Mouse (Mus musculus) neural tube, embryonic 11.5 days (tissue): Measurements from ENCODE around the gene Sept9. TPM values are rescaled to one million over a fixed set of nuclear protein-coding genes. Genes with fewer than 3 reads are reported as not detected.
"Not testable (repeated sequence)": the region's sequence is repeated elsewhere in the genome, so short reads cannot be mapped to it uniquely, and the experiment has no call there.

Experiments
- ATAC-seq: fragments of 200-750 bp; cut with Nextera tagmentation; 2 replicates; pipeline ENCODE4 v1.8.0; 2017; ENCODE audit warnings: moderate number of reproducible peaks, mild to moderate bottlenecking, moderate TSS enrichment, moderate library complexity; ENCODE audit not compliant: insufficient read depth, low FRiP score, low TSS enrichment
- DNase-seq: peaks from one replicate; pipeline ENCODE4 v3.0.0-alpha.2; 2015; ENCODE audit warnings: low spot score
- H3K27ac ChIP-seq: fragments of 300-500 bp; sonication (generic); 2 replicates; pipeline ENCODE4 v1.5.1; 2014; ENCODE audit warnings: low read depth, mild to moderate bottlenecking, low read length
- H3K27me3 ChIP-seq: fragments of 300-500 bp; sonication (generic); 2 replicates; pipeline ENCODE4 v1.6.1; 2014; ENCODE audit warnings: mild to moderate bottlenecking, low read length, mixed read lengths; ENCODE audit not compliant: control insufficient read depth, insufficient read depth
- H3K36me3 ChIP-seq: fragments of 300-500 bp; sonication (generic); 2 replicates; pipeline ENCODE4 v1.6.1; 2014; ENCODE audit warnings: mild to moderate bottlenecking, low read length, moderate library complexity, mixed read lengths; ENCODE audit not compliant: control insufficient read depth, insufficient read depth
- H3K4me1 ChIP-seq: fragments of 300-500 bp; sonication (generic); 2 replicates; pipeline ENCODE4 v1.6.1; 2014; ENCODE audit warnings: low read length, mixed read lengths; ENCODE audit not compliant: control insufficient read depth, insufficient read depth
- H3K4me2 ChIP-seq: fragments of 300-500 bp; sonication (generic); 2 replicates; pipeline ENCODE4 v1.6.1; 2014; ENCODE audit warnings: low read depth, mild to moderate bottlenecking, moderate library complexity
- H3K4me3 ChIP-seq: fragments of 300-500 bp; sonication (generic); 2 replicates; pipeline ENCODE4 v1.5.1; 2014; ENCODE audit warnings: low read depth, low read length
- H3K9ac ChIP-seq: fragments of 300-500 bp; sonication (generic); 2 replicates; pipeline ENCODE4 v1.6.1; 2014; ENCODE audit warnings: mild to moderate bottlenecking, low read length
- H3K9me3 ChIP-seq: fragments of 300-500 bp; sonication (generic); 2 replicates; pipeline ENCODE4 v1.6.1; 2016; ENCODE audit warnings: low read length; ENCODE audit not compliant: control insufficient read depth
- WGBS: fragments of 180-500 bp; shearing (Covaris S2); extraction: QIAGEN DNeasy Blood & Tissue Kit; methylation state at CpG from one replicate; pipeline ENCODE4 v1.1.7; 2014; 5-methylcytosine and 5-hydroxymethylcytosine counted together
- polyA plus RNA-seq: library from polyadenylated mRNA; unstranded; fragments of >200 nt; fragmentation: Nextera tagmentation; extraction: Ambion mirVana; gene quantifications from 2 replicates; pipeline ENCODE4 v1.2.1, GENCODE M21; 2014

Sept9 gene
- polyA plus RNA-seq, 1 experiment from 2014 or later = 183 TPM

DNA sequence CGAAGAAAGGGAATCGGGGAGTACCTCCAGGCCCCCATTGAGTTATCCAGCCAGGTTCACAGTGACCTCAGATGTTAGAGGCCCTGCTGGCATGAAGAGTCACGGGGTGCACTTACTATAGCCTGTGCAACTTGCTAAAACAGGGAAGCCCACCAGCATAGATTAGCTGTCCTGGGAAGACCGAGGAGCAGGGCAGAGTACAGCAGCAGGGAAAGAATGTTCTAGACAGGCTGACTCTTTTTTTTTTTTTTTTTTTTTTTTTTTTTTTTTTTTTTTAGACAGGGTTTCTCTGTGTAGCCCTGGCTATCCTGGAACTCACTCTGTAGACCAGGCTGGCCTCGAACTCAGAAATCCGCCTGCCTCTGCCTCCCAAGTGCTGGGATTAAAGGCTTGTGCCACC, 143.0 kb downstream of the Sept9 start:
- not testable (repeated sequence) for H3K36me3 ChIP-seq, H3K4me3 ChIP-seq, H3K9me3 ChIP-seq, ATAC-seq, DNase-seq, H3K27ac ChIP-seq, H3K9ac ChIP-seq, H3K27me3 ChIP-seq, H3K4me2 ChIP-seq
- WGBS = 91% methylated on average over 6 of the region's 6 CpGs
- peaks cover 53% of the 10 kb centered on the region for H3K4me1 ChIP-seq

DNA sequence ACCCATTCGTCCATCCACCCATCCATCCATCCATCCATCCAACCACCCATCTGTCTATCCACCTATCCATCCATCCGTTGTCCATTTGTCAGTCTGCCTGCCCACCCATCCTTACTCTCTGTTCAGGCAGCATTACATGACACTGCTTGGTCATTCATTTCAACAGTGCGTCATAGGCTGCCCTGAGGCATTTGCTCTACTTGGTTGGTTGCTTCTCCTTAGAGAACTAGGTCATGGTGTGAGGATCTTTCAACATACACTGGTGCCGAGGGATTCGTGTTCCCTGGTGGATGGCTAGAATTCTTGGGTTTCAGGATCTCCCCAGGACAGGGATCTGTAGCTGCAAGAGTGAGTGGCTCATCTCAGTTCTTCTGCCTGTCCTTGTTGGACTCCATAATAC, 144.3 kb downstream of the Sept9 start:
- H3K4me1 ChIP-seq = peaks cover 60% of the 10 kb centered on the region
- ATAC-seq = no peak
- no peaks in the 10 kb centered on the region for H3K36me3 ChIP-seq
- H3K4me3 ChIP-seq = no peak overlapping the region
- H3K9ac ChIP-seq = no peak overlapping the region
- no peak overlapping the region for H3K27ac ChIP-seq
- WGBS = 93% methylated on average over 5 of the region's 5 CpGs
- H3K4me2 ChIP-seq = no peak overlapping the region
- no peaks in the 10 kb centered on the region for H3K9me3 ChIP-seq
- DNase-seq = no peak
- no peaks in the 10 kb centered on the region for H3K27me3 ChIP-seq

DNA sequence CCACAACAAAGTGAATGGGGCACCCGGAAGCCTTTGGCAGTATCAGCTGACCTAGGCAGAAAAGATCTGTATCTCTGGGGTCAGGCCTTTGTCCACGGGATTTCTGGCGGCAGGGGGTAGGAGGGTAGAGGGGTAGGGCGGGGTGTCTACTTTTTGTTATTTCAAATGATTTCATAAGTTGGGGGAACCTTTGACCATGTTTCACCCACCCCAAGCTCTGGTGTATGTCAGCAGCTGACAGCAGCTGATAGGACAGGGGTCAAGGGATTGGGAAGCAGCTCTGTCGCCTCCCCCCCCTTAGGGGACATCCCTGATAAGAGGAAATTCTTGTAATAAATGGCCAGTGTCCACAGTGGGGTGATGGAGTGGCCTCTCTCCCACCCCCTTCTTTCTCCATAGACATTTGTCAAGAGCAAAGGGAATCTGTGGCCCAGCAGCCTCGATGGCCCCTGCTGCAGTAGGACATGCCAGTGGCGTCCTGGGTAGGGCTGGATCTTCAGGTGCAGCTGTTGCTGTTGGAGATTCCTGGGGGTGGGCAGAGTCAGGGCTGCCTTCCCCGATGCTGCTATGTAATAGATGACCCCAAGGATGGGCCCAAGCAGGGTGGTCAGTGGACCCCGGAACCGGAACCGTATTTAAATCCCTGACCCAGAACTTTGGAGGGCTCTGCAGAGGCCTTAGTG, 145.0 kb downstream of the Sept9 start:
- no peak for DNase-seq
- Histone ChIP-seq H3K27ac (0 out of 2 replicates have a peak overlapping the region, but pooled peaks have one; percentile 39), H3K9ac (no peak overlapping the region), H3K36me3 (no peaks in the 10 kb centered on the region), H3K4me2 (no peak overlapping the region), H3K9me3 (no peaks in the 10 kb centered on the region), H3K4me1 (peaks cover 66% of the 10 kb centered on the region), H3K4me3 (no peak overlapping the region), H3K27me3 (no peaks in the 10 kb centered on the region)
- 65% methylated on average over 11 of the region's 11 CpGs for WGBS
- ATAC-seq = no peak

DNA sequence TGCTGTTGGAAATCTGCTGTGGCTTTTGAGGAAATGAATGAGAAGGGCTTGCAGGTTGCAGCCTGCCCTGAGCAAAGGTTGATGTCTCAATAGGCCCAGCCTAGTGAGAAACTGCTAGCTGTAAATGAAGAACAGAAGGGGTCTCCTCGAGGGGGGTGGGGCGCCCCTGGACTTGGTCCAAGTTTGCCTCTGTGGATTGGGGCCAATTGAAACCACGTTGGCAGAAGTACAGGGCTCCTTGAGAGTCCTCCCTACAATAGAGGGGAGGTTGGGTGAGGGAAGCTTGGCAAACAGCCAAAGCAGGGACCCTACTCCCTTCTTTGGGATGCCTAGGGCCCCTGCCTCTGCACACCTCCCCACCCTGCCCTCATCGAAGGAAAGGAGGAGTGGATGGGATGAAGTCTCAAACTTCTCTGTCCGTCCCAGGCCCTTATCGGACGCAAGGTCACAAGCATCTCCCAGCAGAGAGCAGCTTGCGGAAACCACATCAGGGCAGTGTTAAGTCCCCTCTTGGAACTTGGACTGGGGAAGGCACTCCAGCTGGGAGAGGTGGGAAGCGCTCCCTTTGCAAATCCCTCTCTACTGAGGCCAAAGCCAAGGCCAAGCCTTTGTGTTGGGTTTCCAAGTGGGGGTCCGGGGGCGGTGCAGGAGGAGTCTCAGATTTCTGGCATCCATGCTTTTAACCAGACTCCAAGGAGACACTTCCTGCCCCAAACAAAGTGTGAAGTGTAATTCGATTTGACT, 145.7 kb downstream of the Sept9 start:
- ATAC-seq = no peak

DNA sequence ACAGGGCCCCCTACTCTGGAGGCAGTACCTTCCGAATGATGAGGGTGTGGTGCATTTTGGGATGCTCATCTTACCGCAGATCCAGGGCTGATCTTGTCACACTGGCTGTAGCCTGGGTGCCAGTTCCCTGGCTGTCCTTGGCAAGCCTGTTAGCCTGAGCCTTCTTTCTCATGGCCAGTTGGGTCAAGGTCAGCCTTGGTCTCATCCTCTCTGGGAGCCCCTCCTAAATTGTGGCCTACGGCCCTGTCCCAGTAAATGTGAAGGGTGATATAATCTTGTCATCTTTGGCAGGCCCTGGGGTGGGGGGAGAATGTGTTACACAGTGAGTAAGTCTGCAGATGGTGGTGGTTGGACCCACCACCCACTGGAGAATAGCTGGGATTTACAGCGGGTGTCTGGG, 147.8 kb downstream of the Sept9 start:
- DNase-seq (no peak), ATAC-seq (no peak)
- Histone ChIP-seq H3K27ac (no peak overlapping the region), H3K4me1 (peaks cover 57% of the 10 kb centered on the region), H3K27me3 (no peaks in the 10 kb centered on the region), H3K4me2 (no peak overlapping the region), H3K9me3 (no peaks in the 10 kb centered on the region), H3K36me3 (peaks cover 4% of the 10 kb centered on the region), H3K4me3 (no peak overlapping the region), H3K9ac (no peak overlapping the region)
- WGBS = 83% methylated on average over 4 of the region's 4 CpGs

More for the DNA sequence above, 145.7 kb downstream of the Sept9 start:
- WGBS = 47% methylated on average over 12 of the region's 12 CpGs
- Histone ChIP-seq H3K27ac (peak overlapping the region; percentile 39; the same call in 1 of the 2 replicates), H3K27me3 (no peaks in the 10 kb centered on the region), H3K4me1 (peaks cover 69% of the 10 kb centered on the region), H3K36me3 (no peaks in the 10 kb centered on the region), H3K9ac (no peak overlapping the region), H3K4me2 (no peak overlapping the region), H3K4me3 (no peak overlapping the region), H3K9me3 (no peaks in the 10 kb centered on the region)
- DNase-seq = peak; percentile 44

DNA sequence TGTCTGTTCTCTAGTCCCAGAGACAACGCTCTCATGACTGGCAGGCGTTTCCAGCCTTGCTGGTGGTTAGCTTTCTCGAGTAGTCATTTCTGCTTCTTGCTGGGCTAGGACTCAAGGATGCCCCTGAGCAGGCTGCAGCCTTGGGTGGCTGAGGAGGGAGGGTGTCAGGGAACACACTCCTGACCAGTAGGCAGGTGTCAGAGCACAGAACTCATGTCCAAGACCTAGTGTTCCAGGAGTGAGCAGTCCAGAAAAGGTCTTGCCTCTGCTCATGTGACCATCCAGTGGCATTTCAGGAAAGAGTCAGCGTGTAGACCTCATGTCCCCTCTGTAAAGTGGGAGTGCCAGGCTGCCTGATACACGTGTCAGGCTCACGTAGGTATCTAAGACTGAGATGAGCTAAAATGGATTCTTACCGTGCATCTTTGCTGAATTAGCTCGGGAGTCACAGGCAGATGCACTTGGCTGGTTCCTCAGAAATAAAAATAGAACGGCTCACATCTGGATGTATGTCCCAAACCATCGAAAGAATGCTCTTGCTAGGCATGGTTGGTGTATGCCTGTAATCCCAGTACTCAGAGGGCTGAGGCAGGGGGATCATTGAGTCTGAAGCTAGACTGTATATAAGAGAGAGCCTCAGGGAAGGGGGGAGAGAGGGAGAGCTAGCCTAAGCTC, 149.1 kb downstream of the Sept9 start:
- no peak overlapping the region for H3K4me3 ChIP-seq
- no peaks in the 10 kb centered on the region for H3K27me3 ChIP-seq
- DNase-seq = no peak
- no peaks in the 10 kb centered on the region for H3K9me3 ChIP-seq
- H3K9ac ChIP-seq = no peak overlapping the region; the same call in 1 of the 2 replicates
- WGBS = 59% methylated on average over 10 of the region's 10 CpGs
- no peak overlapping the region for H3K27ac ChIP-seq
- H3K4me2 ChIP-seq = no peak overlapping the region
- ATAC-seq = no peak
- peaks cover 52% of the 10 kb centered on the region for H3K4me1 ChIP-seq
- peaks cover 12% of the 10 kb centered on the region for H3K36me3 ChIP-seq

DNA sequence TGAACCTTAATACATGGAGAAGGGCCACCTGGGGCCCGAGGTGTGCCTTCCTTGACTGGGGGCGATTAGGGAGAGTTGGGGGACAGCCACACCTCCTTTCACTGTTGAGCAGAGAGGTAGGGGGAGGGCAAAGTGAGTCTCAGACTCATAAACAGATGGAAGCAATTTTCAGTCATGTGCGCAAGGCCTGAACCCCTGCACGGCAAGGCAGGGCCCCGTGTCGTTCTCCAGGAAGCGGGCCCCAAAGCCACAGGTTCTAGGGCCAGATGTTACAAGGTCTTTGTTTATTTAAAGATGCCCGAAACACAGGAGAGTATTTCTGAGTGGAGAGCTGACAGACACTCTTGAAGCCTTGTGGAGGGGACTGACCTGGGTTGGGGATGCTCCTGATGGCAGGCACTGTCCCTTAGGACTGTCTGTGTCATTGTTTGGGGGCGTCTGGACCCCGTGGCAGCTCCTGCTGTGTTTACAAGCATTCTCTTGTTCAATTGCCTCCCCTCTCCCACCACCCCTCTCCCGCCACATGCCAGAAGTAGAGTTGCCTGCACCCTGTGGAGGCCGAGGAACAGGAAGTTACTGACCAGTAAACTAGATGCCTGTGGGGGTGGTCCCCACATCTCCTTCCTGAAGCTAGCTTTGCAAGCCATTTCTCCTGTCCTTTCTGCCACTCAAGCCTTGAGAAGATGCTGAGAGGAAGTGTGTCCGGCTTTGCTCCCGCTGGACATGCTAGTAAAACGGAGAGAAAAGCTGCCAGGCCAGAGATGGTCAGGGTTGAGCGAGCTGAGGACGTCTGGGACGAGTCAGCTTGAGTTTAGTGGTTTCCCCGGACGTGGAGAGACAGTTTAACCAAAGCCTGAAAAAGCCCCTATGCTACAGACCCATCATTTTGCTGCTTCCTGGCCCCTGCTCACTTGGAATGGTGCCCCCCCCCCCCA, 150.2 kb downstream of the Sept9 start:
- DNase-seq = peak; percentile 35
- peak overlapping the region; percentile 30; the same call in 1 of the 2 replicates for H3K27ac ChIP-seq
- peaks cover 42% of the 10 kb centered on the region for H3K4me1 ChIP-seq
- 22% methylated on average over 20 of the region's 20 CpGs for WGBS
- H3K9ac ChIP-seq = no peak overlapping the region
- peaks cover 22% of the 10 kb centered on the region for H3K36me3 ChIP-seq
- H3K4me2 ChIP-seq = no peak overlapping the region
- H3K9me3 ChIP-seq = no peaks in the 10 kb centered on the region
- no peaks in the 10 kb centered on the region for H3K27me3 ChIP-seq
- ATAC-seq = no peak
- no peak overlapping the region for H3K4me3 ChIP-seq
